Mouse (Mus musculus): ENCODE data around the gene Lin52. TPM values are rescaled to one million over a fixed set of nuclear protein-coding genes. Genes with fewer than 3 reads are reported as not detected.

Lin52 gene
- total RNA-seq (2023; ENCODE audit: inconsistent age): 18.4 to 22.2 TPM (median 20.8 TPM) in 4 replicates

GRCm38 (mm10) chr12:84450718-84451646 is at the start of gene Lin52, which contains the start of gene Aldh6a1:
Gene Lin52 (plus strand): TSS chr12:84451422.
Gene Aldh6a1 (minus strand): TSS chr12:84451004.

DNA sequence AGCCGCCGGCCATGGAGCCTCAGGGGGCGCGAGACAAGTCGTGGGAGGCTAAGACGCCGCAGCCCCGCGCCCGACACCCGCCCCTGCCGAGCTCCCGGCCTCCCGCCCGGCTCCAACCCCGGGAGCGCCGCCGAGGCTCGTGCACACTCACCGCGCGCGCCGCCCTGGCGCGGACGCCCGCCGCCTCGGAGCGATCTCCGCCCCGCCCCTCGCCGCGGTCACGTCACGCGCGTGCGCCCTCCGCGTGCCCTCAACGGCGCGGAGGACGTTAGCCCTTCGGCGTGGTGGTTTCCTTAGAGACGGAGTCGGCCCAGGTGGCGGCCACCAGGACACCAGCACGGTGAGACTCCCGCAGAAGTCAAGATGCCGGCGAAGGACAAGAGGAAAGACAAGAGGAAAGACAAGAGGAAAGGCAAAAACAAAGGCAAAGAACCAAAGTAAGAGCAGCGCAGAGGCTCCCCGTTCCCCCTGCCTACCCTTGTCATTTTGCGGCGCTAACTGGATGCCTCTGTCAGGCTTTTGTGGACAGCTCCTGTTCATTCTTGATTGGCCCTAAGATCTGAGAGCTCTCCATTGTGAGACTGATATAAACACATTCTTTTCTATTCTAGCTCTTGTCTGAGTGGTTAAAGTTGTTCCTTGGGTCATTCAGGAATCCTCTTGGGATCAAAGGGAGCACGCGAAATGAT is 42.3 kb upstream of the Lin52 start, which contains the start of the genes Entpd5 and Bbof1:
Gene Entpd5 (minus strand): TSS at position 211 of the 689 bp plus-strand sequence.
Gene Bbof1 (plus strand): TSS at position 253 of the 689 bp plus-strand sequence.

GRCm38 (mm10) chr12:84416834-84417604 is 34.2 kb upstream of the Lin52 start, which contains the start of gene Rnf113a2:
Gene Rnf113a2 (plus strand): TSS chr12:84417196.

GRCm38 (mm10) chr12:84569336-84569970 is 118.2 kb downstream of the Lin52 start, which contains the start of gene Vsx2:
Gene Vsx2 (plus strand): TSS chr12:84569762.

Other genes with a start within 250 kb of the Lin52 start
- gene Elmsan1, start 232.5 kb upstream of the Lin52 start, total RNA-seq (2023; ENCODE audit: inconsistent age): 173 to 223 TPM (median 205 TPM) in 4 replicates
- gene Ptgr2, start 166.2 kb upstream of the Lin52 start, total RNA-seq (2023; ENCODE audit: inconsistent age): 15.3 to 23.6 TPM (median 21.4 TPM) in 4 replicates
- gene Zfp410, start 134.6 kb upstream of the Lin52 start, total RNA-seq (2023; ENCODE audit: inconsistent age): 62.2 to 68.0 TPM (median 66.5 TPM) in 4 replicates
- gene Coq6, start 89.8 kb upstream of the Lin52 start, total RNA-seq (2023; ENCODE audit: inconsistent age): 21.3 to 35.0 TPM (median 26.9 TPM) in 4 replicates
- 1.6 to 2.4 TPM (median 2.0 TPM) in 4 replicates for gene Fam161b, start 89.6 kb upstream of the Lin52 start, total RNA-seq (2023; ENCODE audit: inconsistent age)
- gene Entpd5, start 42.4 kb upstream of the Lin52 start, total RNA-seq (2023; ENCODE audit: inconsistent age): 26.3 to 29.4 TPM (median 28.7 TPM) in 4 replicates
- gene Bbof1, start 42.4 kb upstream of the Lin52 start, total RNA-seq (2023; ENCODE audit: inconsistent age): 1.3 to 1.8 TPM (median 1.5 TPM) in 4 replicates
- 42.5 to 47.6 TPM (median 45.7 TPM) in 4 replicates for gene Rnf113a2, start 34.2 kb upstream of the Lin52 start, total RNA-seq (2023; ENCODE audit: inconsistent age)
- 7.9 to 11.3 TPM (median 9.1 TPM) in 4 replicates for gene Aldh6a1, start 418 bp upstream of the Lin52 start, total RNA-seq (2023; ENCODE audit: inconsistent age)
- not detected in 4 replicates for gene Vsx2, start 118.3 kb downstream of the Lin52 start, total RNA-seq (2023; ENCODE audit: inconsistent age)
- gene Abcd4, start 166.0 kb downstream of the Lin52 start, total RNA-seq (2023; ENCODE audit: inconsistent age): 15.5 to 20.3 TPM (median 17.5 TPM) in 4 replicates
- not detected in 4 replicates for gene Vrtn, start 189.6 kb downstream of the Lin52 start, total RNA-seq (2023; ENCODE audit: inconsistent age)
- 0.30 TPM in 1 of 4 replicates, not detected in the others for gene Syndig1l, start 247.4 kb downstream of the Lin52 start, total RNA-seq (2023; ENCODE audit: inconsistent age)

Measured in B cell, adult (primary cell).